Mouse (Mus musculus) adrenal gland, postnatal 14 days (tissue): ENCODE measurements around the gene Cbwd1. TPM values are rescaled to one million over a fixed set of nuclear protein-coding genes. Genes with fewer than 3 reads are reported as not detected.
"Not testable (repeated sequence)": the region's sequence is repeated elsewhere in the genome, so short reads cannot be mapped to it uniquely, and the experiment has no call there.

Source experiments
- DNase-seq: peaks from one replicate; pipeline ENCODE4 v3.0.0; 2021; ENCODE audit warnings: mixed read lengths
- microRNA-seq, 2 experiments: library from miRNA; unstranded; fragments of <30 nt; microRNA quantifications; one replicate each; pipeline ENCODE4 v1.2.0; 2021
- total RNA-seq: library from RNA; stranded (reverse); gene quantifications from 2 replicates; pipeline ENCODE4 v1.2.3, GENCODE M21; 2021

The Cbwd1 gene
- total RNA-seq, 1 experiment from 2014 or later, result 12.2 TPM

- no peak for DNase-seq
Observed at GRCm38 (mm10) chr19:24897896-24898736, 63.3 kb downstream of the Cbwd1 start.

- DNase-seq, result peak; percentile 25
Observed at GRCm38 (mm10) chr19:24897006-24897895, 64.2 kb downstream of the Cbwd1 start.

GRCm38 (mm10) chr19:24896536-24896935, 64.9 kb downstream of the Cbwd1 start:
- DNase-seq, result no peak

GRCm38 (mm10) chr19:24886888-24887287, 74.5 kb downstream of the Cbwd1 start:
- no peak for DNase-seq

GRCm38 (mm10) chr19:24885504-24885903, 75.9 kb downstream of the Cbwd1 start:
- peak; percentile 60 for DNase-seq

GRCm38 (mm10) chr19:24881237-24881636, 80.2 kb downstream of the Cbwd1 start:
- no peak for DNase-seq

GRCm38 (mm10) chr19:24875129-24875870, 86.1 kb downstream of the Cbwd1 start, which contains the start of gene Gm10053:
Gene Gm10053 (plus strand): TSS chr19:24875686.
- DNase-seq, result not testable (repeated sequence)

- no peak for DNase-seq
Observed at GRCm38 (mm10) chr19:24873873-24874272, 87.5 kb downstream of the Cbwd1 start.

- peak; percentile 83 for DNase-seq
Observed at GRCm38 (mm10) chr19:24871037-24871635, 90.3 kb downstream of the Cbwd1 start.

Small RNA genes within 50 kb of the gene (microRNA-seq; reads per million reads assigned to microRNA genes)
- gene Mir3084-1, result 0 reads per million in 2 experiments

Other genes with a start within 250 kb of the Cbwd1 start
- gene Pgm5, start 99.8 kb downstream of the Cbwd1 start, total RNA-seq, result 60.3 and 68.5 TPM in 2 replicates
- gene Gm10053, start 85.9 kb downstream of the Cbwd1 start, total RNA-seq, result 547 and 580 TPM in 2 replicates
- not detected in 2 replicates for gene Foxd4, start 60.4 kb downstream of the Cbwd1 start, total RNA-seq
- gene Dock8, start 37.9 kb upstream of the Cbwd1 start, total RNA-seq, result 33.1 and 33.8 TPM in 2 replicates